Mouse (Mus musculus): ENCODE data around the gene Ranbp10. TPM values are rescaled to one million over a fixed set of nuclear protein-coding genes. Genes with fewer than 3 reads are reported as not detected.
A peak's percentile ranks its signal among the peaks of the same experiment; 100 is the strongest.
"Not testable (repeated sequence)": the region's sequence is repeated elsewhere in the genome, so short reads cannot be mapped to it uniquely, and the experiment has no call there.

Gene Ranbp10
- polyA plus RNA-seq, 1 experiment from 2014 or later: 7.0 TPM

- Histone ChIP-seq H3K9me3 (replicated peaks; ENCODE audit: low read length) (no peaks in the 10 kb centered on the region), H3K27me3 (ENCODE audit: insufficient read depth, low read length) (no peaks in the 10 kb centered on the region), H3K9ac (ENCODE audit: low read depth, low read length) (no peak overlapping the region), H3K4me1 (replicated peaks; ENCODE audit: insufficient read depth, low read length) (no peaks in the 10 kb centered on the region), H3K4me3 (replicated peaks; ENCODE audit: low read depth, low read length) (no peak overlapping the region), H3K4me2 (ENCODE audit: low read length) (no peak overlapping the region), H3K36me3 (ENCODE audit: insufficient read depth, low read length) (peaks cover 9% of the 10 kb centered on the region; the same call in 1 of the 2 replicates), H3K27ac (no peak overlapping the region)
- ATAC-seq (replicated peaks; ENCODE audit: low FRiP score, low read depth) (no peak), DNase-seq (ENCODE audit: low spot score) (no peak)
- TF ChIP-seq CTCF (IDR thresholded peaks at IDR 0.05; ENCODE audit: low read depth): no peak
- 89% methylated on average over 5 of the region's 5 CpGs for WGBS
These were observed 12.1 kb upstream of the Ranbp10 start for GRCm38 (mm10) chr8:105839209-105839608.

- ATAC-seq (replicated peaks; ENCODE audit: low FRiP score, low read depth) (no peak), DNase-seq (ENCODE audit: low spot score) (no peak)
- Histone ChIP-seq H3K9me3 (replicated peaks; ENCODE audit: low read length) (no peaks in the 10 kb centered on the region), H3K4me2 (ENCODE audit: low read length) (no peak overlapping the region), H3K27me3 (ENCODE audit: insufficient read depth, low read length) (no peaks in the 10 kb centered on the region), H3K36me3 (ENCODE audit: insufficient read depth, low read length) (no peaks in the 10 kb centered on the region), H3K4me3 (replicated peaks; ENCODE audit: low read depth, low read length) (no peak overlapping the region), H3K27ac (no peak overlapping the region), H3K9ac (ENCODE audit: low read depth, low read length) (no peak overlapping the region), H3K4me1 (replicated peaks; ENCODE audit: insufficient read depth, low read length) (no peaks in the 10 kb centered on the region)
- WGBS: 85% methylated on average over 6 of the region's 6 CpGs
- no peak for TF ChIP-seq CTCF (IDR thresholded peaks at IDR 0.05; ENCODE audit: low read depth)
These were observed 9.8 kb upstream of the Ranbp10 start for GRCm38 (mm10) chr8:105836991-105837390.

- DNase-seq (ENCODE audit: low spot score): peak; percentile 45
- H3K9me3 ChIP-seq (replicated peaks; ENCODE audit: low read length): no peaks in the 10 kb centered on the region
- WGBS: 29% methylated on average over 11 of the region's 11 CpGs
- no peak overlapping the region for H3K27ac ChIP-seq
- peak; percentile 73 for TF ChIP-seq CTCF (IDR thresholded peaks at IDR 0.05; ENCODE audit: low read depth)
- H3K4me1 ChIP-seq (replicated peaks; ENCODE audit: insufficient read depth, low read length): no peaks in the 10 kb centered on the region
- no peaks in the 10 kb centered on the region for H3K36me3 ChIP-seq (ENCODE audit: insufficient read depth, low read length)
- no peak overlapping the region for H3K4me2 ChIP-seq (ENCODE audit: low read length)
- ATAC-seq (replicated peaks; ENCODE audit: low FRiP score, low read depth): no peak
- H3K9ac ChIP-seq (ENCODE audit: low read depth, low read length): no peak overlapping the region
- H3K27me3 ChIP-seq (ENCODE audit: insufficient read depth, low read length): no peaks in the 10 kb centered on the region
- no peak overlapping the region for H3K4me3 ChIP-seq (replicated peaks; ENCODE audit: low read depth, low read length)
These were observed 8.2 kb upstream of the Ranbp10 start for GRCm38 (mm10) chr8:105835318-105835717.

GRCm38 (mm10) chr8:105833740-105834139 is 6.6 kb upstream of the Ranbp10 start:
- ATAC-seq (replicated peaks; ENCODE audit: low FRiP score, low read depth); H3K27me3 ChIP-seq (ENCODE audit: insufficient read depth, low read length); H3K9me3 ChIP-seq (replicated peaks; ENCODE audit: low read length); H3K9ac ChIP-seq (ENCODE audit: low read depth, low read length); H3K4me1 ChIP-seq (replicated peaks; ENCODE audit: insufficient read depth, low read length); H3K4me3 ChIP-seq (replicated peaks; ENCODE audit: low read depth, low read length); H3K4me2 ChIP-seq (ENCODE audit: low read length); H3K36me3 ChIP-seq (ENCODE audit: insufficient read depth, low read length); H3K27ac ChIP-seq; DNase-seq (ENCODE audit: low spot score): not testable (repeated sequence)
- 75% methylated on average over 2 of the region's 2 CpGs for WGBS

- H3K9ac ChIP-seq (ENCODE audit: low read depth, low read length): peak overlapping the region; percentile 87
- 3% methylated on average over 4 of the region's 4 CpGs for WGBS
- H3K9me3 ChIP-seq (replicated peaks; ENCODE audit: low read length): no peaks in the 10 kb centered on the region
- H3K4me1 ChIP-seq (replicated peaks; ENCODE audit: insufficient read depth, low read length): peaks cover 6% of the 10 kb centered on the region; the same call in 1 of the 2 replicates
- no peaks in the 10 kb centered on the region for H3K27me3 ChIP-seq (ENCODE audit: insufficient read depth, low read length)
- peak overlapping the region; percentile 89 for H3K4me3 ChIP-seq (replicated peaks; ENCODE audit: low read depth, low read length)
- no peak for DNase-seq (ENCODE audit: low spot score)
- H3K36me3 ChIP-seq (ENCODE audit: insufficient read depth, low read length): peaks cover 10% of the 10 kb centered on the region; the same call in 1 of the 2 replicates
- ATAC-seq (replicated peaks; ENCODE audit: low FRiP score, low read depth): no peak
- H3K27ac ChIP-seq: peak overlapping the region; percentile 38
- H3K4me2 ChIP-seq (ENCODE audit: low read length): peak overlapping the region; percentile 80
- TF ChIP-seq CTCF (IDR thresholded peaks at IDR 0.05; ENCODE audit: low read depth): no peak
These were observed 771 bp downstream of the Ranbp10 start for GRCm38 (mm10) chr8:105826379-105826778.

- Histone ChIP-seq H3K4me1 (replicated peaks; ENCODE audit: insufficient read depth, low read length) (peaks cover 6% of the 10 kb centered on the region; the same call in 1 of the 2 replicates), H3K4me3 (replicated peaks; ENCODE audit: low read depth, low read length) (peak overlapping the region; percentile 89; the same call in 1 of the 2 replicates), H3K9me3 (replicated peaks; ENCODE audit: low read length) (no peaks in the 10 kb centered on the region), H3K27me3 (ENCODE audit: insufficient read depth, low read length) (no peaks in the 10 kb centered on the region), H3K9ac (ENCODE audit: low read depth, low read length) (0 out of 2 replicates have a peak overlapping the region, but pooled peaks have one; percentile 87), H3K4me2 (ENCODE audit: low read length) (peak overlapping the region; percentile 80), H3K27ac (no peak overlapping the region), H3K36me3 (ENCODE audit: insufficient read depth, low read length) (peaks cover 14% of the 10 kb centered on the region)
- DNase-seq (ENCODE audit: low spot score) (no peak), ATAC-seq (replicated peaks; ENCODE audit: low FRiP score, low read depth) (no peak)
- no peak for TF ChIP-seq CTCF (IDR thresholded peaks at IDR 0.05; ENCODE audit: low read depth)
- 53% methylated on average over 4 of the region's 4 CpGs for WGBS
These were observed 1.6 kb downstream of the Ranbp10 start for GRCm38 (mm10) chr8:105825506-105825905.

- no peak for DNase-seq (ENCODE audit: low spot score)
- 95% methylated on average over 1 of the region's 1 CpGs for WGBS
These were observed 6.2 kb downstream of the Ranbp10 start for GRCm38 (mm10) chr8:105820925-105821324.

More at GRCm38 (mm10) chr8:105820925-105821324, 6.2 kb downstream of the Ranbp10 start:
- Histone ChIP-seq H3K4me3 (replicated peaks; ENCODE audit: low read depth, low read length) (no peak overlapping the region), H3K27me3 (ENCODE audit: insufficient read depth, low read length) (no peaks in the 10 kb centered on the region), H3K4me1 (replicated peaks; ENCODE audit: insufficient read depth, low read length) (peaks cover 2% of the 10 kb centered on the region; the same call in 1 of the 2 replicates), H3K27ac (no peak overlapping the region), H3K4me2 (ENCODE audit: low read length) (no peak overlapping the region), H3K9me3 (replicated peaks; ENCODE audit: low read length) (no peaks in the 10 kb centered on the region), H3K36me3 (ENCODE audit: insufficient read depth, low read length) (peaks cover 18% of the 10 kb centered on the region), H3K9ac (ENCODE audit: low read depth, low read length) (no peak overlapping the region)
- no peak for ATAC-seq (replicated peaks; ENCODE audit: low FRiP score, low read depth)
- no peak for TF ChIP-seq CTCF (IDR thresholded peaks at IDR 0.05; ENCODE audit: low read depth)

Measured in kidney, postnatal 0 days (tissue).